Mouse (Mus musculus): ENCODE measurements around the gene Slc48a1. TPM values are rescaled to one million over a fixed set of nuclear protein-coding genes. Genes with fewer than 3 reads are reported as not detected.
A peak's percentile ranks its signal among the peaks of the same experiment; 100 is the strongest.

The Slc48a1 gene
- polyA plus RNA-seq, 1 experiment, result not detected

GRCm38 (mm10) chr15:97822545-97823228, 44.4 kb downstream of the Slc48a1 start:
- Histone ChIP-seq H3K27ac (ENCODE audit: insufficient read depth, low read depth, low read length) (peak overlapping the region; percentile 40; the same call in 1 of the 2 replicates), H3K4me1 (ENCODE audit: control insufficient read depth, insufficient read depth, low read length) (peaks cover 63% of the 10 kb centered on the region), H3K4me3 (ENCODE audit: insufficient read depth, low read depth, low read length) (no peak overlapping the region)
- 48% methylated on average over 12 of the region's 12 CpGs for WGBS
- TF ChIP-seq CTCF (IDR thresholded peaks at IDR 0.05; ENCODE audit: insufficient read depth, low read depth, low read length) (no peak), POLR2A (IDR thresholded peaks at IDR 0.05; ENCODE audit: insufficient read depth, low read depth, low read length) (no peak)

GRCm38 (mm10) chr15:97823479-97823878, 45.2 kb downstream of the Slc48a1 start:
- no peak for TF ChIP-seq POLR2A (IDR thresholded peaks at IDR 0.05; ENCODE audit: insufficient read depth, low read depth, low read length)
- TF ChIP-seq CTCF (IDR thresholded peaks at IDR 0.05; ENCODE audit: insufficient read depth, low read depth, low read length), result no peak
- H3K27ac ChIP-seq (ENCODE audit: insufficient read depth, low read depth, low read length), result peak overlapping the region; percentile 17; the same call in 1 of the 2 replicates
- 52% methylated on average over 12 of the region's 12 CpGs for WGBS
- H3K4me3 ChIP-seq (ENCODE audit: insufficient read depth, low read depth, low read length), result no peak overlapping the region
- peaks cover 67% of the 10 kb centered on the region for H3K4me1 ChIP-seq (ENCODE audit: control insufficient read depth, insufficient read depth, low read length)

- 49% methylated on average over 6 of the region's 6 CpGs for WGBS
- no peak for TF ChIP-seq POLR2A (IDR thresholded peaks at IDR 0.05; ENCODE audit: insufficient read depth, low read depth, low read length)
- no peak for TF ChIP-seq CTCF (IDR thresholded peaks at IDR 0.05; ENCODE audit: insufficient read depth, low read depth, low read length)
- no peak overlapping the region for H3K4me3 ChIP-seq (ENCODE audit: insufficient read depth, low read depth, low read length)
- H3K27ac ChIP-seq (ENCODE audit: insufficient read depth, low read depth, low read length), result 0 out of 2 replicates have a peak overlapping the region, but pooled peaks have one; percentile 58
- H3K4me1 ChIP-seq (ENCODE audit: control insufficient read depth, insufficient read depth, low read length), result peaks cover 73% of the 10 kb centered on the region
Observed at GRCm38 (mm10) chr15:97824042-97824441, 45.7 kb downstream of the Slc48a1 start.

GRCm38 (mm10) chr15:97825071-97825940, 47.0 kb downstream of the Slc48a1 start:
- Histone ChIP-seq H3K27ac (ENCODE audit: insufficient read depth, low read depth, low read length) (peak overlapping the region; percentile 91), H3K4me3 (ENCODE audit: insufficient read depth, low read depth, low read length) (peak overlapping the region; percentile 40), H3K4me1 (ENCODE audit: control insufficient read depth, insufficient read depth, low read length) (peaks cover 73% of the 10 kb centered on the region)
- TF ChIP-seq POLR2A (IDR thresholded peaks at IDR 0.05; ENCODE audit: insufficient read depth, low read depth, low read length) (no peak), CTCF (IDR thresholded peaks at IDR 0.05; ENCODE audit: insufficient read depth, low read depth, low read length) (peak; percentile 17; the same call in 1 of the 2 replicates)
- WGBS, result 7% methylated on average over 29 of the region's 29 CpGs

GRCm38 (mm10) chr15:97825941-97826587, 47.7 kb downstream of the Slc48a1 start:
- no peak for TF ChIP-seq POLR2A (IDR thresholded peaks at IDR 0.05; ENCODE audit: insufficient read depth, low read depth, low read length)
- TF ChIP-seq CTCF (IDR thresholded peaks at IDR 0.05; ENCODE audit: insufficient read depth, low read depth, low read length), result no peak
- Histone ChIP-seq H3K27ac (ENCODE audit: insufficient read depth, low read depth, low read length) (peak overlapping the region; percentile 91), H3K4me1 (ENCODE audit: control insufficient read depth, insufficient read depth, low read length) (peaks cover 69% of the 10 kb centered on the region), H3K4me3 (ENCODE audit: insufficient read depth, low read depth, low read length) (no peak overlapping the region)
- 65% methylated on average over 12 of the region's 12 CpGs for WGBS

GRCm38 (mm10) chr15:97826588-97827261, 48.4 kb downstream of the Slc48a1 start:
- Histone ChIP-seq H3K27ac (ENCODE audit: insufficient read depth, low read depth, low read length) (no peak overlapping the region; the same call in 1 of the 2 replicates), H3K4me3 (ENCODE audit: insufficient read depth, low read depth, low read length) (no peak overlapping the region), H3K4me1 (ENCODE audit: control insufficient read depth, insufficient read depth, low read length) (peaks cover 65% of the 10 kb centered on the region)
- WGBS, result 86% methylated on average over 5 of the region's 5 CpGs
- TF ChIP-seq CTCF (IDR thresholded peaks at IDR 0.05; ENCODE audit: insufficient read depth, low read depth, low read length) (no peak), POLR2A (IDR thresholded peaks at IDR 0.05; ENCODE audit: insufficient read depth, low read depth, low read length) (no peak)

GRCm38 (mm10) chr15:97827401-97827800, 49.1 kb downstream of the Slc48a1 start:
- no peak overlapping the region for H3K4me3 ChIP-seq (ENCODE audit: insufficient read depth, low read depth, low read length)
- peaks cover 67% of the 10 kb centered on the region for H3K4me1 ChIP-seq (ENCODE audit: control insufficient read depth, insufficient read depth, low read length)
- no peak for TF ChIP-seq POLR2A (IDR thresholded peaks at IDR 0.05; ENCODE audit: insufficient read depth, low read depth, low read length)
- no peak for TF ChIP-seq CTCF (IDR thresholded peaks at IDR 0.05; ENCODE audit: insufficient read depth, low read depth, low read length)
- H3K27ac ChIP-seq (ENCODE audit: insufficient read depth, low read depth, low read length), result 0 out of 2 replicates have a peak overlapping the region, but pooled peaks have one; percentile 18
- 90% methylated on average over 8 of the region's 8 CpGs for WGBS

GRCm38 (mm10) chr15:97828221-97828842, 50.0 kb downstream of the Slc48a1 start:
- no peak overlapping the region for H3K4me3 ChIP-seq (ENCODE audit: insufficient read depth, low read depth, low read length)
- H3K27ac ChIP-seq (ENCODE audit: insufficient read depth, low read depth, low read length), result 0 out of 2 replicates have a peak overlapping the region, but pooled peaks have one; percentile 16
- TF ChIP-seq CTCF (IDR thresholded peaks at IDR 0.05; ENCODE audit: insufficient read depth, low read depth, low read length), result no peak
- no peak for TF ChIP-seq POLR2A (IDR thresholded peaks at IDR 0.05; ENCODE audit: insufficient read depth, low read depth, low read length)
- whole genome bisulfite sequencing, result 46% methylated on average over 6 of the region's 6 CpGs
- H3K4me1 ChIP-seq (ENCODE audit: control insufficient read depth, insufficient read depth, low read length), result peaks cover 64% of the 10 kb centered on the region
